Mouse (Mus musculus): Measurements from ENCODE around the gene Hunk. TPM values are rescaled to one million over a fixed set of nuclear protein-coding genes. Genes with fewer than 3 reads are reported as not detected.
A peak's percentile ranks its signal among the peaks of the same experiment; 100 is the strongest.

The Hunk gene
- polyA plus RNA-seq, 1 experiment from 2014 or later: 8.5 TPM

GRCm38 (mm10) chr16:90396882-90397281 lies 11.1 kb downstream of the Hunk start:
- Histone ChIP-seq H3K27me3 (no peaks in the 10 kb centered on the region), H3K4me3 (replicated peaks) (no peak overlapping the region), H3K36me3 (peaks cover 15% of the 10 kb centered on the region; the same call in 1 of the 2 replicates), H3K27ac (no peak overlapping the region), H3K9ac (replicated peaks) (no peak overlapping the region), H3K4me1 (replicated peaks) (peaks cover 27% of the 10 kb centered on the region), H3K4me2 (replicated peaks) (no peak overlapping the region), H3K9me3 (no peaks in the 10 kb centered on the region)
- ATAC-seq: no peak
- 57% methylated on average over 2 of the region's 2 CpGs for WGBS

- H3K4me2 ChIP-seq (replicated peaks): no peak overlapping the region
- no peaks in the 10 kb centered on the region for H3K36me3 ChIP-seq
- H3K27me3 ChIP-seq: no peaks in the 10 kb centered on the region
- peaks cover 24% of the 10 kb centered on the region for H3K4me1 ChIP-seq (replicated peaks)
- no peaks in the 10 kb centered on the region for H3K9me3 ChIP-seq
- no peak overlapping the region for H3K4me3 ChIP-seq (replicated peaks)
- WGBS: 5% methylated on average over 7 of the region's 9 CpGs
- no peak overlapping the region for H3K27ac ChIP-seq
- peak; percentile 57 for ATAC-seq
- no peak overlapping the region for H3K9ac ChIP-seq (replicated peaks)
These were observed 14.5 kb downstream of the Hunk start for GRCm38 (mm10) chr16:90400314-90400713.

- peaks cover 25% of the 10 kb centered on the region for H3K4me1 ChIP-seq (replicated peaks)
- H3K9ac ChIP-seq (replicated peaks): no peak overlapping the region
- no peaks in the 10 kb centered on the region for H3K9me3 ChIP-seq
- no peak overlapping the region for H3K27ac ChIP-seq
- no peaks in the 10 kb centered on the region for H3K36me3 ChIP-seq
- H3K27me3 ChIP-seq: no peaks in the 10 kb centered on the region
- ATAC-seq: peak; percentile 62
- H3K4me2 ChIP-seq (replicated peaks): peak overlapping the region; percentile 27; the same call in 1 of the 2 replicates
- WGBS: 17% methylated on average over 12 of the region's 12 CpGs
- H3K4me3 ChIP-seq (replicated peaks): no peak overlapping the region
These were observed 15.3 kb downstream of the Hunk start for GRCm38 (mm10) chr16:90400906-90401666.

- Histone ChIP-seq H3K9ac (replicated peaks) (no peak overlapping the region), H3K36me3 (no peaks in the 10 kb centered on the region), H3K4me3 (replicated peaks) (no peak overlapping the region), H3K4me2 (replicated peaks) (no peak overlapping the region), H3K27me3 (no peaks in the 10 kb centered on the region), H3K4me1 (replicated peaks) (peaks cover 26% of the 10 kb centered on the region), H3K9me3 (no peaks in the 10 kb centered on the region), H3K27ac (no peak overlapping the region)
- WGBS: 89% methylated on average over 7 of the region's 7 CpGs
- ATAC-seq: no peak
These were observed 16.5 kb downstream of the Hunk start for GRCm38 (mm10) chr16:90402292-90402691.

DNA sequence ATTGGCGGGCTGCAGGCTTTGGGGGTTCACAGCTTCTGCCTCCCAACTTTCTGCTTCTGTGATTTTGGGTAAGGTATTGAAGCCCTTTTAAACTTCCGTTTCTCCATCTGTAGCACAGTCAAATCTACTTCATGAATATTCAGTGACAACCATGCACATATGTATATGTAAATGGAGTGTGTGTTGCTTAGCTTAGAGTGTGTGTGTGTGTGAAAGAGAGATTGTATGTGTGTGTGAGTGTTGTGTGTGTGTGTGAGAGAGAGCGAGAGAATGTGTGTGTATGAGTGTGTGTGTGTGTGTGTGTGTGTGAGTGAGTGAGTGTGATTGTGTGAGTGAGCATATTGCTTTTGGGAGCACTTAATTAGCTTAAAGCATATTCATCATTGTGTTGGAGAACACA lies 19.4 kb downstream of the Hunk start:
- no peak for ATAC-seq
- no peaks in the 10 kb centered on the region for H3K9me3 ChIP-seq
- peaks cover 47% of the 10 kb centered on the region for H3K4me1 ChIP-seq (replicated peaks)
- no peak overlapping the region for H3K9ac ChIP-seq (replicated peaks)
- H3K27ac ChIP-seq: no peak overlapping the region
- no peaks in the 10 kb centered on the region for H3K36me3 ChIP-seq
- H3K4me2 ChIP-seq (replicated peaks): no peak overlapping the region
- no peak overlapping the region for H3K4me3 ChIP-seq (replicated peaks)
- 74% methylated on average over 3 of the region's 3 CpGs for WGBS
- no peaks in the 10 kb centered on the region for H3K27me3 ChIP-seq

- H3K27ac ChIP-seq: no peak overlapping the region
- ATAC-seq: no peak
- no peak overlapping the region for H3K9ac ChIP-seq (replicated peaks)
- no peaks in the 10 kb centered on the region for H3K9me3 ChIP-seq
- no peak overlapping the region for H3K4me3 ChIP-seq (replicated peaks)
- H3K4me2 ChIP-seq (replicated peaks): no peak overlapping the region
- peaks cover 43% of the 10 kb centered on the region for H3K4me1 ChIP-seq (replicated peaks)
- WGBS: 54% methylated on average over 6 of the region's 6 CpGs
- no peaks in the 10 kb centered on the region for H3K36me3 ChIP-seq
- no peaks in the 10 kb centered on the region for H3K27me3 ChIP-seq
These were observed 19.8 kb downstream of the Hunk start for GRCm38 (mm10) chr16:90405599-90405998.

GRCm38 (mm10) chr16:90407541-90408289 lies 21.9 kb downstream of the Hunk start:
- peak; percentile 77 for ATAC-seq
- WGBS: 21% methylated on average over 12 of the region's 12 CpGs
- Histone ChIP-seq H3K9ac (replicated peaks) (peak overlapping the region; percentile 36), H3K9me3 (no peaks in the 10 kb centered on the region), H3K27ac (peak overlapping the region; percentile 68), H3K4me1 (replicated peaks) (peaks cover 29% of the 10 kb centered on the region), H3K36me3 (peaks cover 4% of the 10 kb centered on the region; the same call in 1 of the 2 replicates), H3K27me3 (no peaks in the 10 kb centered on the region), H3K4me2 (replicated peaks) (peak overlapping the region; percentile 17), H3K4me3 (replicated peaks) (no peak overlapping the region)

DNA sequence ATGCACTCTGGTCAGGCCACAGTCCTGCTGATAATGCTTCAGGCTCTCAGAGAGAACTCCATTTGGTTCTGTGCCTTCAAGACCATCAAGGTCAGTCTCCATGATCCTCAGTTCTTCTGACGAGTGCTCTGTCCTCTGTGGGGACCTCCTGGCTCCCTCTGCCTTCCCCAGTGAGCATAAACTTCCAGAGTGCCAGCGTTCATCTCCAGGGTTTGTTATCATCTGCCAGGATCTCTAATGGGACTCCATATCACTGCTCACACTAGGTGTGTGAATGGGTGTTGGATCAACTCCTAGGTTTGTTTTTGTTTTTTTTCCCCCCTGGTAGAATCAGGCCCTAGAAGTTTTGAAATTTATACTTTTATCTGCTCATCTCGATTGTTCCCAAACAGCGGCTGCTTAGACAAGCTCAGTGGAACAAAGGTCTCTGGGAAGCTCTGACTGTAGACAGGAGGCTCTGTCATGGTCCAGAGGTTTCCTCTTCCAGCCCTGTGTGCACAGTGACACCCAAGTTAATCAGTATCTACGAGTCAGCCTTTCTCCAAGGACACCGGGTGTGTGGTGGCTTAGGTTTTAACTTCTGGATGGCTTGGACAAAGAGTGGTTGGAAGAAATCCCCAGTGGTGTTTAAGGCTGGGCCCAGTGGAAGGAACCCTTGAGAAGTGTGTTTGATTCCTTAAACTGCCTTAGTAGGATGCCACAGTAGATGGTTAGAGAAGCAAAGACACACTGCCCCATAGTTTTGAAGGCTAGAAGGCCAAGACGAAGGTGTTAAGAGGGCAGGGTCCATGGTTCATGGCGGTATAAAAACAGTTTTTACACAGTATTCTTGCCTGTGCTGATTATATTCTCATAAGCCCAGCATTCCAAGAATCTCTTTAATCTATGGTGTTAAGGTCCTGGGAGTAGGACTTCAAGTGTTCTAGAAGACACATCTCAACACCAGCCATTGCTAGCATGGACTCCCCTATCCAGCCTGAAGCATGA lies 26.6 kb downstream of the Hunk start:
- Histone ChIP-seq H3K9me3 (no peaks in the 10 kb centered on the region), H3K27ac (no peak overlapping the region), H3K36me3 (peaks cover 17% of the 10 kb centered on the region), H3K4me3 (replicated peaks) (no peak overlapping the region), H3K27me3 (no peaks in the 10 kb centered on the region), H3K4me2 (replicated peaks) (no peak overlapping the region), H3K9ac (replicated peaks) (no peak overlapping the region), H3K4me1 (replicated peaks) (peaks cover 23% of the 10 kb centered on the region)
- no peak for ATAC-seq
- WGBS: 85% methylated on average over 8 of the region's 8 CpGs

- H3K27ac ChIP-seq: no peak overlapping the region
- no peak overlapping the region for H3K9ac ChIP-seq (replicated peaks)
- ATAC-seq: no peak
- H3K27me3 ChIP-seq: no peaks in the 10 kb centered on the region
- H3K9me3 ChIP-seq: no peaks in the 10 kb centered on the region
- no peak overlapping the region for H3K4me2 ChIP-seq (replicated peaks)
- H3K4me3 ChIP-seq (replicated peaks): no peak overlapping the region
- H3K4me1 ChIP-seq (replicated peaks): peaks cover 38% of the 10 kb centered on the region
- peaks cover 17% of the 10 kb centered on the region for H3K36me3 ChIP-seq
These were observed 30.8 kb downstream of the Hunk start for GRCm38 (mm10) chr16:90416621-90417020.

DNA sequence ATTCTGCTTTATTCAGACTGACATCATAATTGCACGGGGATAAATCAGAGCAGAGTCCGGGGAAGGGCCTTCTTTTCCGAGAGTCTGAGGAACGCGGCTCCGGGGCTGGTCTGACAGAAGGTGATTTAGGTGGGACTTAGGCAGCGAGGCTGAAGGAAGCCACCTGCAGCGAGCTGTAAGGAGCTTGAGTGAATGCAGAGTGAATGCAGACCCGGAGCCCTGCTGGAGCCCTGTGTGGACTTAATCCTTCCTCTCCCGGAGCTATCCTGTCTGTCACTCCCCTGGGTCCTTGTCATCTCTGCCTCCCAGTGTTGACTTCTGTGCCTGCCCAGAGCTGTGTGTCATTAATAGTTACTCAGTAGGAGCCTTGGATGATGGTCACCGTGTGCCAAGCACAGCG lies 32.8 kb downstream of the Hunk start:
- peak; percentile 62 for ATAC-seq
- peak overlapping the region; percentile 51 for H3K27ac ChIP-seq
- H3K4me2 ChIP-seq (replicated peaks): peak overlapping the region; percentile 26; the same call in 1 of the 2 replicates
- H3K9ac ChIP-seq (replicated peaks): no peak overlapping the region
- H3K27me3 ChIP-seq: no peaks in the 10 kb centered on the region
- WGBS: 5% methylated on average over 12 of the region's 12 CpGs
- H3K36me3 ChIP-seq: peaks cover 4% of the 10 kb centered on the region
- no peaks in the 10 kb centered on the region for H3K9me3 ChIP-seq
- 0 out of 2 replicates have a peak overlapping the region, but pooled peaks have one; percentile 8 for H3K4me3 ChIP-seq (replicated peaks)
- peaks cover 58% of the 10 kb centered on the region for H3K4me1 ChIP-seq (replicated peaks)

GRCm38 (mm10) chr16:90421145-90421544 lies 35.3 kb downstream of the Hunk start:
- H3K36me3 ChIP-seq: no peaks in the 10 kb centered on the region
- peak overlapping the region; percentile 75 for H3K27ac ChIP-seq
- H3K4me3 ChIP-seq (replicated peaks): no peak overlapping the region
- H3K4me1 ChIP-seq (replicated peaks): peaks cover 76% of the 10 kb centered on the region
- H3K27me3 ChIP-seq: no peaks in the 10 kb centered on the region
- ATAC-seq: peak; percentile 31; the same call in 1 of the 2 replicates
- no peak overlapping the region for H3K9ac ChIP-seq (replicated peaks)
- no peaks in the 10 kb centered on the region for H3K9me3 ChIP-seq
- H3K4me2 ChIP-seq (replicated peaks): peak overlapping the region; percentile 19
- WGBS: 16% methylated on average over 7 of the region's 7 CpGs

All from midbrain, embryonic 13.5 days (tissue).